Mouse (Mus musculus): Measurements from ENCODE around the gene Slc12a3. TPM values are rescaled to one million over a fixed set of nuclear protein-coding genes. Genes with fewer than 3 reads are reported as not detected.

Slc12a3 gene
- 1.7 and 2.2 TPM in 2 replicates for polyA plus RNA-seq (2012; rRNA removed)

GRCm38 (mm10) chr8:94328932-94329728, at the start of gene Slc12a3:
Gene Slc12a3, plus strand, starts transcription at chr8:94329201.
- Histone ChIP-seq H3K4me1 (ENCODE audit: control insufficient read depth, insufficient read depth, low read length) (no peaks in the 10 kb centered on the region), H3K4me3 (replicated peaks; ENCODE audit: insufficient read depth, low read depth, low read length) (no peak within 1 kb of the TSS), H3K27me3 (ENCODE audit: control insufficient read depth, insufficient read depth, low read length) (no peaks in the 10 kb centered on the region), H3K27ac (ENCODE audit: insufficient read depth, low read length) (no peak within 1 kb of the TSS)
- 72% methylated on average over 21 of the region's 21 CpGs for WGBS
- TF ChIP-seq POLR2A (IDR thresholded peaks at IDR 0.05; ENCODE audit: borderline replicate concordance, insufficient read depth, low read length) (no peak), CTCF (IDR thresholded peaks at IDR 0.05; ENCODE audit: borderline replicate concordance, insufficient read depth, low read depth, low read length) (no peak)
- DNase-seq, result no peak

- TF ChIP-seq CTCF (IDR thresholded peaks at IDR 0.05; ENCODE audit: borderline replicate concordance, insufficient read depth, low read depth, low read length) (no peak), POLR2A (IDR thresholded peaks at IDR 0.05; ENCODE audit: borderline replicate concordance, insufficient read depth, low read length) (no peak)
- H3K27ac ChIP-seq (ENCODE audit: insufficient read depth, low read length), result no peak overlapping the region
- no peak for DNase-seq
- no peak overlapping the region for H3K4me3 ChIP-seq (replicated peaks; ENCODE audit: insufficient read depth, low read depth, low read length)
- H3K4me1 ChIP-seq (ENCODE audit: control insufficient read depth, insufficient read depth, low read length), result peaks cover 3% of the 10 kb centered on the region; the same call in 1 of the 2 replicates
- H3K27me3 ChIP-seq (ENCODE audit: control insufficient read depth, insufficient read depth, low read length), result no peaks in the 10 kb centered on the region
- 88% methylated on average over 5 of the region's 5 CpGs for WGBS
These were observed 48.9 kb upstream of the Slc12a3 start for GRCm38 (mm10) chr8:94280001-94280613.

DNA sequence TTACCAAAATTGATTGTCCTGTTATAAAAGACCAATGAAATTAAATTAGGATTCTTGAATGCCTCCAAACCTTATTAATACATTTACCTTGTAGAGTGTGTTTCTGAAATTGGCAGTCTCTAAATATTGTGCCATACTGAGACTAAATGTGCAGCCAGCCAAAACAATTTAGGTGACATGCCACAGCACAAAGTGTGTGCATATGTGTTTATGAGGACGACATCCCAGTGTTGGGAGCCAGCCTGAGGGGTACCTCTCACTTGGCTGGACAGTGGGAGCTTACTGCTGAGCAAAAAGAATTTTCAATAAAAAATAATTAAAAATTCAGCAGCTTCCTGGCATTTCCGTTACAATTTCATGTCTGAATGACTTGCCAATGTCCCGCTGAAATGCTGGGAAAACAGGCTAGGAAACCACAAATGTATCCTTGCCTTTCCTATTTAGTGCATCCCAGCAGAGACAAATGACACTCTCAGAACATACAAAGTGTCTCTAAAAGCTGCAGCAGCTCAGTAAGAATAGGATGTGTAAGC, 46.5 kb upstream of the Slc12a3 start:
- no peak overlapping the region for H3K4me3 ChIP-seq (replicated peaks; ENCODE audit: insufficient read depth, low read depth, low read length)
- no peaks in the 10 kb centered on the region for H3K27me3 ChIP-seq (ENCODE audit: control insufficient read depth, insufficient read depth, low read length)
- H3K4me1 ChIP-seq (ENCODE audit: control insufficient read depth, insufficient read depth, low read length), result peaks cover 3% of the 10 kb centered on the region; the same call in 1 of the 2 replicates
- DNase-seq, result peak; percentile 34 to 51
- no peak for TF ChIP-seq POLR2A (IDR thresholded peaks at IDR 0.05; ENCODE audit: borderline replicate concordance, insufficient read depth, low read length)
- TF ChIP-seq CTCF (IDR thresholded peaks at IDR 0.05; ENCODE audit: borderline replicate concordance, insufficient read depth, low read depth, low read length), result no peak
- 6% methylated on average over 3 of the region's 3 CpGs for WGBS
- no peak overlapping the region for H3K27ac ChIP-seq (ENCODE audit: insufficient read depth, low read length)

DNA sequence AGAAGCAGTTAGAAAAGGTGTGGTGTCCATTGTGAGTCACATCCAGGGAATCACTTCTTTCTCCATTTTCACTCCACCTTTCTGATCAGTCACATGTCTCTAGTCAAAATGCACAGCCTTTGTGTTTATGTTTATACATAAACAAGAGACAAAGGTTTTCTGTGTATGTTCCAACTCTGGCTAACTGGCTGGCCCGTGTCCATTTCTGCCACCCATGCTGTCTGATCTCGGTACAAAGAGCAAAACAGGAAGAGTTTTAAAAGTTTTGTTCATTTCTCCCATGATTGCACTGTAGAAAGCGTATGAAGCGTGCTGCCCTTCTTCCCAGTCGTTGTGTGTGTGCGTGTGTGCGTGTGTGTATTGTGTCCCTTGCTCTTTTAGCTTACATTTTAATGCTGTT, 44.8 kb upstream of the Slc12a3 start:
- TF ChIP-seq POLR2A (IDR thresholded peaks at IDR 0.05; ENCODE audit: borderline replicate concordance, insufficient read depth, low read length) (no peak), CTCF (IDR thresholded peaks at IDR 0.05; ENCODE audit: borderline replicate concordance, insufficient read depth, low read depth, low read length) (no peak)
- no peaks in the 10 kb centered on the region for H3K27me3 ChIP-seq (ENCODE audit: control insufficient read depth, insufficient read depth, low read length)
- WGBS, result 86% methylated on average over 7 of the region's 7 CpGs
- H3K4me1 ChIP-seq (ENCODE audit: control insufficient read depth, insufficient read depth, low read length), result peaks cover 3% of the 10 kb centered on the region; the same call in 1 of the 2 replicates
- no peak for DNase-seq
- H3K27ac ChIP-seq (ENCODE audit: insufficient read depth, low read length), result no peak overlapping the region
- no peak overlapping the region for H3K4me3 ChIP-seq (replicated peaks; ENCODE audit: insufficient read depth, low read depth, low read length)

- no peak overlapping the region for H3K27ac ChIP-seq (ENCODE audit: insufficient read depth, low read length)
- no peaks in the 10 kb centered on the region for H3K4me1 ChIP-seq (ENCODE audit: control insufficient read depth, insufficient read depth, low read length)
- WGBS, result 55% methylated on average over 5 of the region's 5 CpGs
- H3K27me3 ChIP-seq (ENCODE audit: control insufficient read depth, insufficient read depth, low read length), result no peaks in the 10 kb centered on the region; the same call in 1 of the 2 replicates
- no peak for DNase-seq
- no peak overlapping the region for H3K4me3 ChIP-seq (replicated peaks; ENCODE audit: insufficient read depth, low read depth, low read length)
- TF ChIP-seq CTCF (IDR thresholded peaks at IDR 0.05; ENCODE audit: borderline replicate concordance, insufficient read depth, low read depth, low read length) (no peak), POLR2A (IDR thresholded peaks at IDR 0.05; ENCODE audit: borderline replicate concordance, insufficient read depth, low read length) (no peak)
These were observed 38.4 kb upstream of the Slc12a3 start for GRCm38 (mm10) chr8:94290606-94291005.

DNA sequence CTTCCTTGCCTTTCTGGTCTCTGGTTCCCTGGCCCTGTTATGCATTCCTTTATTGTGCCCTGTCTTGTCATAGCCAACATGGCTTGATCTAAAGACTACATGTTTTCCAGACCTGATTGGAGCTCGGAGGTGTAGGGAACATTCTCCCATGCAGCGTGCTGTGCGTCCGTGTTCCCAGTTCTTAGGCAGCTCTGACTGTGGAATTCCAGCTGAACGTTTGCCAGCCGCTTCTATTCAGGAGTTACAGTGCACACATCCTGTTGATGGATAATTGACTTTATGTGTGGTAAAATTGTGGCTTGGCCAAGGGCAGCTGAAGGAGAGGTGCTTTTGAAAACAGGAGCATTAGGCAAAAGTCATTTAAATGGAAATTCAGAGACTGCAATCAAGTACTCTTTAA, 36.9 kb upstream of the Slc12a3 start:
- 71% methylated on average over 6 of the region's 6 CpGs for WGBS
- Histone ChIP-seq H3K4me1 (ENCODE audit: control insufficient read depth, insufficient read depth, low read length) (no peaks in the 10 kb centered on the region), H3K27me3 (ENCODE audit: control insufficient read depth, insufficient read depth, low read length) (no peaks in the 10 kb centered on the region; the same call in 1 of the 2 replicates), H3K4me3 (replicated peaks; ENCODE audit: insufficient read depth, low read depth, low read length) (no peak overlapping the region), H3K27ac (ENCODE audit: insufficient read depth, low read length) (no peak overlapping the region)
- no peak for DNase-seq
- no peak for TF ChIP-seq CTCF (IDR thresholded peaks at IDR 0.05; ENCODE audit: borderline replicate concordance, insufficient read depth, low read depth, low read length)
- no peak for TF ChIP-seq POLR2A (IDR thresholded peaks at IDR 0.05; ENCODE audit: borderline replicate concordance, insufficient read depth, low read length)

- Histone ChIP-seq H3K27ac (ENCODE audit: insufficient read depth, low read length) (no peak overlapping the region), H3K27me3 (ENCODE audit: control insufficient read depth, insufficient read depth, low read length) (no peaks in the 10 kb centered on the region; the same call in 1 of the 2 replicates), H3K4me3 (replicated peaks; ENCODE audit: insufficient read depth, low read depth, low read length) (no peak overlapping the region), H3K4me1 (ENCODE audit: control insufficient read depth, insufficient read depth, low read length) (no peaks in the 10 kb centered on the region)
- WGBS, result 85% methylated on average over 8 of the region's 8 CpGs
- DNase-seq, result no peak
- TF ChIP-seq POLR2A (IDR thresholded peaks at IDR 0.05; ENCODE audit: borderline replicate concordance, insufficient read depth, low read length) (no peak), CTCF (IDR thresholded peaks at IDR 0.05; ENCODE audit: borderline replicate concordance, insufficient read depth, low read depth, low read length) (no peak)
These were observed 36.4 kb upstream of the Slc12a3 start for GRCm38 (mm10) chr8:94292626-94293025.

Measured in cerebellum, adult 2 months (tissue).